Mouse (Mus musculus): ENCODE measurements at regions not wholly inside any gene's neighbourhood (a gene's known extent, or its start where the extent isn't known, plus 50 kb on each side); places are given as distances from the start of the nearest gene placed in this dataset.
A peak's percentile ranks its signal among the peaks of the same experiment; 100 is the strongest.
"Not testable (repeated sequence)": the region's sequence is repeated elsewhere in the genome, so short reads cannot be mapped to it uniquely, and the experiment has no call there.

GRCm38 (mm10) chr9:33442266-33442665, 806.2 kb downstream of the Ets1 start:
- DNase-seq (ENCODE audit: low spot score in 2 of 2): no peak

- no peak for DNase-seq (ENCODE audit: low spot score in 2 of 2)
Measured at GRCm38 (mm10) chr9:33445902-33446301, 809.9 kb downstream of the Ets1 start.

- no peak for DNase-seq (ENCODE audit: low spot score in 2 of 2)
Measured at GRCm38 (mm10) chr9:33475106-33475505, 839.1 kb downstream of the Ets1 start.

GRCm38 (mm10) chr9:33482845-33483540, 847.0 kb downstream of the Ets1 start:
- DNase-seq (ENCODE audit: low spot score in 2 of 2): no peak

GRCm38 (mm10) chr9:33483541-33483846, 847.5 kb downstream of the Ets1 start:
- DNase-seq (ENCODE audit: low spot score in 2 of 2): no peak

- DNase-seq (ENCODE audit: low spot score in 2 of 2): no peak
Measured at GRCm38 (mm10) chr9:33533101-33533810, 897.2 kb downstream of the Ets1 start.

- DNase-seq (ENCODE audit: low spot score in 2 of 2): no peak
Measured at GRCm38 (mm10) chr9:33543301-33543700, 907.3 kb downstream of the Ets1 start.

GRCm38 (mm10) chr9:33546126-33546737, 910.2 kb downstream of the Ets1 start:
- no peak for DNase-seq (ENCODE audit: low spot score in 2 of 2)

- DNase-seq (ENCODE audit: low spot score in 2 of 2): peak in 1 of 2 experiments; percentile 37
Measured at GRCm38 (mm10) chr9:33549395-33549794, 913.4 kb downstream of the Ets1 start.

GRCm38 (mm10) chr9:33571990-33572389, 913.7 kb upstream of the Kirrel3 start:
- no peak for DNase-seq (ENCODE audit: low spot score in 2 of 2)

GRCm38 (mm10) chr9:33611511-33611910, 874.2 kb upstream of the Kirrel3 start:
- DNase-seq (ENCODE audit: low spot score in 2 of 2): no peak

- DNase-seq (ENCODE audit: low spot score in 2 of 2): no peak
Measured at GRCm38 (mm10) chr9:33624378-33624777, 861.3 kb upstream of the Kirrel3 start.

GRCm38 (mm10) chr9:33629731-33630473, 855.8 kb upstream of the Kirrel3 start:
- DNase-seq (ENCODE audit: low spot score in 2 of 2): no peak

- DNase-seq (ENCODE audit: low spot score in 2 of 2): no peak
Measured at GRCm38 (mm10) chr9:33662978-33663377, 822.7 kb upstream of the Kirrel3 start.

- DNase-seq (ENCODE audit: low spot score in 2 of 2): no peak
Measured at GRCm38 (mm10) chr9:33681129-33681528, 804.6 kb upstream of the Kirrel3 start.

- no peak for DNase-seq (ENCODE audit: low spot score in 2 of 2)
Measured at GRCm38 (mm10) chr9:33691731-33692130, 794.0 kb upstream of the Kirrel3 start.

- no peak for DNase-seq (ENCODE audit: low spot score in 2 of 2)
Measured at GRCm38 (mm10) chr9:33717614-33718013, 768.1 kb upstream of the Kirrel3 start.

- DNase-seq (ENCODE audit: low spot score in 2 of 2): no peak
Measured at GRCm38 (mm10) chr9:33724811-33725210, 760.9 kb upstream of the Kirrel3 start.

- not testable (repeated sequence) for DNase-seq (ENCODE audit: low spot score in 2 of 2)
Measured at GRCm38 (mm10) chr9:33728058-33728457, 757.6 kb upstream of the Kirrel3 start.

- no peak for DNase-seq (ENCODE audit: low spot score in 2 of 2)
Measured at GRCm38 (mm10) chr9:33760701-33761100, 725.0 kb upstream of the Kirrel3 start.

GRCm38 (mm10) chr9:33766235-33766634, 719.5 kb upstream of the Kirrel3 start:
- DNase-seq (ENCODE audit: low spot score in 2 of 2): no peak

- DNase-seq (ENCODE audit: low spot score in 2 of 2): no peak
Measured at GRCm38 (mm10) chr9:33769811-33770210, 715.9 kb upstream of the Kirrel3 start.

Measured in urinary bladder, postnatal 4 days (tissue).